Mouse (Mus musculus): ENCODE measurements at regions not wholly inside any gene's neighbourhood (a gene's known extent, or its start where the extent isn't known, plus 50 kb on each side); places are given as distances from the start of the nearest gene placed in this dataset.

DNA sequence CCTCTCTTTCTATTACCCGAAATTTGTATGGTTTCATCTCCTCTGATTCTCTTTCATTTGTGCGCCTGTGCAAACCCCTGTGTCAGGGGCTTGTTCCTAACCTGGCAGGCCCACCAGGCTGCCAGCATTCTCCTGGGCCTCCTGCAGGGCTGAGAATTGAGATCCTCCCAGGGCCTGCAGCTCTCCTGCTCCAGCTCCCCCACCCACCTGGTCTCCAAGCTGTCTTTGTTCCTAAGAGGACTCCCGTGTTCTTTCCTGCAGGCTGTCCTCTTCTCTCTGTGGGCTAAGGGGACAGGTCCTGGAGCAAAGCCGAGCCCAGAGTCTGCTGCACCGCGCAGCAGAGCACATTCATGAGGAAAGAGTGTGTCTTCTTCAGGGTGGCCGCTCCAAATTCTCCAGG, 163.3 kb upstream of the Gm4791 start:
- 31% methylated on average over 7 of the region's 7 CpGs for WGBS

DNA sequence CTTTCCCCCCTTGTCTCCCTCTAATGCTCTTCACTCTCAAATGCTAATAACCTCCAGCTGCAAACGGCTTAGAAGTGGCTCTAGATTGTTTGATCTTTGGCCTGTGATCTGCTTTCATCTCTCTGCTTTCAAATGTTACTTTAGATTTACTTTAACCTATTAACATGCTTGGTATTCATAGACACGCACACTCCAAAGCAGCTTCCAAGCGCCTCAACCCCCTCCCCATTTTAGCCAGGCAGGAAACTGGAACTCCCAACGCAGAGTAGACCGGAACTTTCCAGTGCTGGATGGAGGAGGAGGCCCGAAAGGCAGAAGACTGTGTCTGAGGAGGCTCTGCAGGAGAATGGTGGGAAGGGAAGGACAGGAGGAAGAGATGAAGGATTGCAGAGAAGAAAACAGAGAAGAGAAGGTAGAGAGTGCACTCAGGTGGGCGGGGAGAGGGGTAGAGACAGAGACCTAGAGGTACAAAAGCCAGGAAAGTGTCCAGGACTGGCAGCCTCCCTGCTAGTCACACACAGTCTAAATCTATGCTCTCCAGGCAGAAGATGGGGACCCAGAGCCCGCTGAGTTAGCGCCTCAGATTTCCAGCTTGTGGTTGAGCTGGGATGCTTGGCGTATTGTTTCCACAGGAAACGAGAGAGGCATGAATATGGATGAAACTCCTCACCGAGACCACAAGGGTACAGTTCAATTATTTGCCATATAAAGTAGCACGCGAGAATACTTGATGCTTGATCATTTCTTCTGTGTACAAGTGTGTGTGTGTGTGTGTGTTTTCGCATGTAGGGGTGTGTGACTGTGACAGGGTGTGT, 167.6 kb upstream of the Gm4791 start:
- Histone ChIP-seq H3K9ac (replicated peaks; ENCODE audit: low read depth, low read length) (no peak overlapping the region), H3K4me2 (ENCODE audit: low read length) (no peak overlapping the region), H3K9me3 (ENCODE audit: control insufficient read depth, low read length) (no peaks in the 10 kb centered on the region), H3K4me3 (replicated peaks; ENCODE audit: low read length) (no peak overlapping the region), H3K4me1 (replicated peaks; ENCODE audit: control insufficient read depth, insufficient read depth, low read length) (peaks cover 20% of the 10 kb centered on the region), H3K27ac (ENCODE audit: low read length) (no peak overlapping the region), H3K36me3 (ENCODE audit: control insufficient read depth, insufficient read depth) (no peaks in the 10 kb centered on the region), H3K27me3 (replicated peaks; ENCODE audit: control insufficient read depth, insufficient read depth, low read length) (0 out of 2 replicates have a peak, but pooled peaks cover 2% of the 10 kb centered on the region)
- 25% methylated on average over 15 of the region's 15 CpGs for WGBS
- 0 out of 2 replicates have a peak, but pooled peaks have one; percentile 33 for ATAC-seq

More for the DNA sequence above, 163.3 kb upstream of the Gm4791 start:
- peaks cover 19% of the 10 kb centered on the region for H3K4me1 ChIP-seq (replicated peaks; ENCODE audit: control insufficient read depth, insufficient read depth, low read length)
- H3K9me3 ChIP-seq (ENCODE audit: control insufficient read depth, low read length), result no peaks in the 10 kb centered on the region
- 0 out of 2 replicates have a peak, but pooled peaks cover 2% of the 10 kb centered on the region for H3K27me3 ChIP-seq (replicated peaks; ENCODE audit: control insufficient read depth, insufficient read depth, low read length)
- H3K36me3 ChIP-seq (ENCODE audit: control insufficient read depth, insufficient read depth), result no peaks in the 10 kb centered on the region
- H3K4me2 ChIP-seq (ENCODE audit: low read length), result no peak overlapping the region
- no peak overlapping the region for H3K4me3 ChIP-seq (replicated peaks; ENCODE audit: low read length)
- H3K27ac ChIP-seq (ENCODE audit: low read length), result no peak overlapping the region
- ATAC-seq, result no peak
- H3K9ac ChIP-seq (replicated peaks; ENCODE audit: low read depth, low read length), result no peak overlapping the region

- no peak overlapping the region for H3K4me3 ChIP-seq (replicated peaks; ENCODE audit: low read length)
- no peaks in the 10 kb centered on the region for H3K27me3 ChIP-seq (replicated peaks; ENCODE audit: control insufficient read depth, insufficient read depth, low read length)
- no peak overlapping the region for H3K9ac ChIP-seq (replicated peaks; ENCODE audit: low read depth, low read length)
- no peak for ATAC-seq
- H3K4me1 ChIP-seq (replicated peaks; ENCODE audit: control insufficient read depth, insufficient read depth, low read length), result peaks cover 17% of the 10 kb centered on the region
- H3K36me3 ChIP-seq (ENCODE audit: control insufficient read depth, insufficient read depth), result no peaks in the 10 kb centered on the region
- no peaks in the 10 kb centered on the region for H3K9me3 ChIP-seq (ENCODE audit: control insufficient read depth, low read length)
- 21% methylated on average over 1 of the region's 1 CpGs for WGBS
- no peak overlapping the region for H3K4me2 ChIP-seq (ENCODE audit: low read length)
- H3K27ac ChIP-seq (ENCODE audit: low read length), result no peak overlapping the region
These were observed 168.2 kb upstream of the Gm4791 start for GRCm38 (mm10) chr9:46830316-46830715.

DNA sequence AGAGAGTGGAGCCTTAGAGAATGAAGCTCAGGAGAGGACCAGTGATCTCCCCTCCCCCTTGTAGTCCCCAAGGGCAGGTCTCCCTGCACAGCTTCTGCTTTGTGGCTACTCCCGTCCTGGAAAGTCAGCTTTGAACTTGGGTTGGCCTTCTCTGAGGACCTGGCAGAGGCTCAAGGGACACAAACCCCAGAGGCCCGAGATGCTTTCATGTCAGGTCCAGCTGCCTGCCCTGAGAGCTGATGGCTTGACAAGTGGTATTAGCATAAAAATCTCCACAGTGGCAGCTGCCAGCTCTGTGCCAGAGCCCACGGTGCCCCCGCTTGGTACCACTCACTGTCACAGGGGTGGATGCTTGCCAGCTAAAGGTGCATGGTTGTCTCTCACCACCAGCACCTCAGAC, 173.8 kb upstream of the Gm4791 start:
- no peak for ATAC-seq
- Histone ChIP-seq H3K4me1 (replicated peaks; ENCODE audit: control insufficient read depth, insufficient read depth, low read length) (no peaks in the 10 kb centered on the region), H3K27me3 (replicated peaks; ENCODE audit: control insufficient read depth, insufficient read depth, low read length) (no peaks in the 10 kb centered on the region), H3K9ac (replicated peaks; ENCODE audit: low read depth, low read length) (no peak overlapping the region), H3K36me3 (ENCODE audit: control insufficient read depth, insufficient read depth) (no peaks in the 10 kb centered on the region), H3K9me3 (ENCODE audit: control insufficient read depth, low read length) (no peaks in the 10 kb centered on the region), H3K4me3 (replicated peaks; ENCODE audit: low read length) (no peak overlapping the region), H3K27ac (ENCODE audit: low read length) (no peak overlapping the region), H3K4me2 (ENCODE audit: low read length) (no peak overlapping the region)
- WGBS, result 38% methylated on average over 4 of the region's 4 CpGs

- Histone ChIP-seq H3K4me2 (ENCODE audit: low read length) (no peak overlapping the region), H3K27ac (ENCODE audit: low read length) (no peak overlapping the region), H3K9ac (replicated peaks; ENCODE audit: low read depth, low read length) (no peak overlapping the region; the same call in 1 of the 2 replicates), H3K9me3 (ENCODE audit: control insufficient read depth, low read length) (no peaks in the 10 kb centered on the region), H3K27me3 (replicated peaks; ENCODE audit: control insufficient read depth, insufficient read depth, low read length) (no peaks in the 10 kb centered on the region), H3K4me1 (replicated peaks; ENCODE audit: control insufficient read depth, insufficient read depth, low read length) (peaks cover 6% of the 10 kb centered on the region), H3K36me3 (ENCODE audit: control insufficient read depth, insufficient read depth) (no peaks in the 10 kb centered on the region), H3K4me3 (replicated peaks; ENCODE audit: low read length) (no peak overlapping the region)
- no peak for ATAC-seq
- WGBS, result 54% methylated on average over 7 of the region's 7 CpGs
These were observed 178.7 kb upstream of the Gm4791 start for GRCm38 (mm10) chr9:46819808-46820207.

DNA sequence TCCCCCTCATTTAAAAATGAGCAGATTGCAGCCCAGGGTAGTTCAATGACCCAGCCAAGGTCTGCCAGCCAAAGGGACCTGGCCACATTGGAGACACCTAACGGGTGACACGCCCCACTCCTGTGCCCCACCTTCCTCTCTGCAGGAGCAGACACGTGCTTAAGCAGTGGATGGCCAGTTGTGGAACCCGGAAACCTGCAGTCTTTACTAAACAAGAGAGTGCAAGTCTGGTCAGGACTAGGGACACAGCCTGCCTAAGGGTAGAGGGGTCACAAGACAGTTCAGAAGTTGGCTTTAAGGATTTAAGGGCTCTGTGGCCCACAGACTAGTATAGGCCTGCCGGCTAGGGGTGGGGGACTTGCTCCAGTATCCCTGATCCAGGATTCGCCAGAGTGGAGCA, 179.2 kb upstream of the Gm4791 start:
- Histone ChIP-seq H3K9me3 (ENCODE audit: control insufficient read depth, low read length) (no peaks in the 10 kb centered on the region), H3K36me3 (ENCODE audit: control insufficient read depth, insufficient read depth) (no peaks in the 10 kb centered on the region), H3K4me1 (replicated peaks; ENCODE audit: control insufficient read depth, insufficient read depth, low read length) (peaks cover 10% of the 10 kb centered on the region), H3K27ac (ENCODE audit: low read length) (no peak overlapping the region), H3K27me3 (replicated peaks; ENCODE audit: control insufficient read depth, insufficient read depth, low read length) (no peaks in the 10 kb centered on the region), H3K4me3 (replicated peaks; ENCODE audit: low read length) (no peak overlapping the region), H3K4me2 (ENCODE audit: low read length) (no peak overlapping the region), H3K9ac (replicated peaks; ENCODE audit: low read depth, low read length) (no peak overlapping the region)
- no peak for ATAC-seq
- 52% methylated on average over 6 of the region's 6 CpGs for WGBS

DNA sequence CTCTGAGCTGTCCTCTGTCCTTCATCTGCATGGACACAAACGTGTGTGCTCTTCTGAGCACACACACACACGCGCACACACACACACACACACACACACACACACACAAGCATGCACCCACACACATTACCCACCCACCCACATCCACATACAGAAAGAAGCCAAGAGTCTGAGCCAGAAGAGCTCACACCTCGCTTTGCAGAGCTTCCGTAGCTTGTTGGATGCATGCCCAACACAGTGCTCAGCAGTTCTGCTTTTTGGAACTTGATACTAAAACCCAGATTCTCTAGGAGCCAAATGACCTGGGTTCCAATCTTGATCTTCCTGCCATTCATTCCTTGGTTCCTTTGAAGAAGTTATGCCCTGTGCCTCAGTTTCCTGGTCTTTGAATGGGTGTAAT, 182.4 kb upstream of the Gm4791 start:
- Histone ChIP-seq H3K4me2 (ENCODE audit: low read length) (no peak overlapping the region), H3K27me3 (replicated peaks; ENCODE audit: control insufficient read depth, insufficient read depth, low read length) (no peaks in the 10 kb centered on the region), H3K36me3 (ENCODE audit: control insufficient read depth, insufficient read depth) (no peaks in the 10 kb centered on the region), H3K9me3 (ENCODE audit: control insufficient read depth, low read length) (no peaks in the 10 kb centered on the region), H3K4me1 (replicated peaks; ENCODE audit: control insufficient read depth, insufficient read depth, low read length) (peaks cover 12% of the 10 kb centered on the region), H3K9ac (replicated peaks; ENCODE audit: low read depth, low read length) (no peak overlapping the region), H3K4me3 (replicated peaks; ENCODE audit: low read length) (no peak overlapping the region), H3K27ac (ENCODE audit: low read length) (no peak overlapping the region)
- no peak for ATAC-seq
- 62% methylated on average over 5 of the region's 5 CpGs for WGBS

- H3K36me3 ChIP-seq (ENCODE audit: control insufficient read depth, insufficient read depth), result no peaks in the 10 kb centered on the region
- H3K27ac ChIP-seq (ENCODE audit: low read length), result no peak overlapping the region
- peak overlapping the region; percentile 37 for H3K4me3 ChIP-seq (replicated peaks; ENCODE audit: low read length)
- peak overlapping the region; percentile 57 for H3K4me2 ChIP-seq (ENCODE audit: low read length)
- H3K9ac ChIP-seq (replicated peaks; ENCODE audit: low read depth, low read length), result peak overlapping the region; percentile 31
- no peaks in the 10 kb centered on the region for H3K9me3 ChIP-seq (ENCODE audit: control insufficient read depth, low read length)
- 6% methylated on average over 22 of the region's 22 CpGs for WGBS
- no peaks in the 10 kb centered on the region for H3K27me3 ChIP-seq (replicated peaks; ENCODE audit: control insufficient read depth, insufficient read depth, low read length)
- ATAC-seq, result peak; percentile 75
- peaks cover 12% of the 10 kb centered on the region for H3K4me1 ChIP-seq (replicated peaks; ENCODE audit: control insufficient read depth, insufficient read depth, low read length)
These were observed 183.9 kb upstream of the Gm4791 start for GRCm38 (mm10) chr9:46814478-46815241.

DNA sequence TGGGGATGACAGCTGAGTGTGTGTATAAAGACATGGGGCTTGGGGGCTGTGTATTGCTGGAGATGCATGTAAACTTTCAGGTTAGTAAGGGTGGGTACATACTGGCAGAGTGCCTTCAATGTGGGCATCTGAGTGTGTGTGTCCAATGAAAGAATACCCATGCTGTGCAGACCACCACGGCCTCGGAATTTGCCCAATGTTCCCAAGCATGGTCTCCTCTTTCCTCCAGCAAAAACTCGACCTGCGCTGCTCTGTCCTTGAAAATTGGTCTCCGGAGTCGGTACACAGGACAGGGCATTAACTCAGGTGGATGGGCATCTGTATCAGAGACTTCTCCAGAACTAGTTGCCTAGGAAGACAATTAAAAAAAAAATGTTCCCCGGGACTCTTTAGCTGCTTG, 188.3 kb upstream of the Gm4791 start:
- H3K4me3 ChIP-seq (replicated peaks; ENCODE audit: low read length), result no peak overlapping the region
- no peak overlapping the region for H3K27ac ChIP-seq (ENCODE audit: low read length)
- no peaks in the 10 kb centered on the region for H3K27me3 ChIP-seq (replicated peaks; ENCODE audit: control insufficient read depth, insufficient read depth, low read length)
- 85% methylated on average over 7 of the region's 7 CpGs for WGBS
- no peak overlapping the region for H3K4me2 ChIP-seq (ENCODE audit: low read length)
- no peak for ATAC-seq
- H3K9ac ChIP-seq (replicated peaks; ENCODE audit: low read depth, low read length), result no peak overlapping the region
- H3K36me3 ChIP-seq (ENCODE audit: control insufficient read depth, insufficient read depth), result no peaks in the 10 kb centered on the region
- peaks cover 10% of the 10 kb centered on the region for H3K4me1 ChIP-seq (replicated peaks; ENCODE audit: control insufficient read depth, insufficient read depth, low read length)
- no peaks in the 10 kb centered on the region for H3K9me3 ChIP-seq (ENCODE audit: control insufficient read depth, low read length)
